Mouse (Mus musculus) T-helper 1 cell (primary cell): ENCODE data around the gene Zfp384.

ENCODE experiments used
- in situ Hi-C: fragments of 300-600 bp; cut with MboI, MseI; formaldehyde crosslinking; loops from one replicate; pipeline ENCODE4 v1.15.1; 2025; ENCODE audit warnings: high pct_unique_total_duplicates

Gene Zfp384

DNA sequence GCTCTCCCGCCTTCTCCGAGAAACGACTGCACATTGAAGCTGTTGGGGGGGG, at the start of gene Zfp384:
TSS of gene Zfp384 (plus strand) at position 17 of the 52 bp plus-strand sequence.
- in situ Hi-C loops, result no loop called here

DNA sequence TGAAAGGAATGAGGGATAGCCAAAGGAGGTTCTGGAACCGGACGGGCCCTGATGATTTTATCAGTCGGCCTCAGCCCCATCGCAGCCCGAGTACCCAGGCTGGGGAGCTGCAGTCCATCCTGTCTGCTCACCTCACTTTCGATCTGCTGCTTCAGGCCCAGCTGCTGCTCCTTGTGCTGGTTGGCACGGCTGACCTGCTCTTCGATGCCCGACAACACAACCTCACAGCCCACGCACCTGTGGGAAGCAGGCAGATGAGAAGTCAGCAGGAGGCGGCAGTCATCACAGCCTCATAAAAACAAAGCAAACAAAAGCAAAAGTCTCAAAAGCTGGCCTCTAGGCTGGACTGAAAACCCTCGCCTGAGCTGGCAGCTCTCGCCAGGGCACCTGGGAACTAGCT, 49.0 kb upstream of the Zfp384 start:
- in situ Hi-C loops, result no loop called here

DNA sequence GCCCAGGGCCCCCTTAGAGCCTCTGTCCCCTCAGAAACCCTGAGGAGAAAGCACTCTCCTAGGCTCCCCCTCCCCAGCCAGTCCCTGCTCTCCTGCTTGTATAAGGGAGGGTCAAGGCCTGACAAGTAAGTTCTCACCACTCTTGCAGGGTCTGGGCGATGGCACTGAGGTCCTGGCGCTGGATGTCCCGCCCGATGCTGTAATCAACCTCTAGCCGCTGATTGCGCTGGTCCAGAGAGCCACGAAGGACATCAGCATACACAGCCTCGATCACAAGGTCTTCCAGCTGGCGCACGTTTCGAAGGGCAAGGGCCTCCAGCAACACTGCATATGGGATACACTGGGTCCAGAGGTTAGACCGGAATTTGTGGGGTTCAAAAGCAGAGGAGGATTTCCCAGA, 47.9 kb upstream of the Zfp384 start:
- in situ Hi-C loops, result no loop called here

DNA sequence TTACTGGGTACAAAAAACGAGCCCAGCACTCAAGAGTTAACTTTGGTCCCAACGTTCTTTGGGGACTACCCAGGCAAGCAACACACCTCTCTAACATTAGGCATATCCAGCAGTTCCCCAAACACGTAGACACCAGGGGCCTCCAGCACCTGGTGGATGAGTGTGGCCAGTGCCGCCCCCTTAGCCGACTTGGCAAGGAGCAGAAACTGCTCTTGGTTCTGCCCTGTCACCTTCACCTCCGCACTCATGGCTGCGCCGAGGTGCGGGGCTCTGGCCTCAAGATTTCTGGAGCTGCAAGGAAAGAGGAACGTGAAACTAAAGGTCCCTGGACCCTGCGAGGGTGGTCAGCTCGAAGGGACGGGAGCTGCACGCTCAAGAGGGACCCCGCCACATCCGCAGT, 44.3 kb upstream of the Zfp384 start:
- in situ Hi-C loops, result loop anchor here (5.0 kb wide), 2 partner anchors 32 to 38 kb away; partner anchors contain the start of gene Mlf2

DNA sequence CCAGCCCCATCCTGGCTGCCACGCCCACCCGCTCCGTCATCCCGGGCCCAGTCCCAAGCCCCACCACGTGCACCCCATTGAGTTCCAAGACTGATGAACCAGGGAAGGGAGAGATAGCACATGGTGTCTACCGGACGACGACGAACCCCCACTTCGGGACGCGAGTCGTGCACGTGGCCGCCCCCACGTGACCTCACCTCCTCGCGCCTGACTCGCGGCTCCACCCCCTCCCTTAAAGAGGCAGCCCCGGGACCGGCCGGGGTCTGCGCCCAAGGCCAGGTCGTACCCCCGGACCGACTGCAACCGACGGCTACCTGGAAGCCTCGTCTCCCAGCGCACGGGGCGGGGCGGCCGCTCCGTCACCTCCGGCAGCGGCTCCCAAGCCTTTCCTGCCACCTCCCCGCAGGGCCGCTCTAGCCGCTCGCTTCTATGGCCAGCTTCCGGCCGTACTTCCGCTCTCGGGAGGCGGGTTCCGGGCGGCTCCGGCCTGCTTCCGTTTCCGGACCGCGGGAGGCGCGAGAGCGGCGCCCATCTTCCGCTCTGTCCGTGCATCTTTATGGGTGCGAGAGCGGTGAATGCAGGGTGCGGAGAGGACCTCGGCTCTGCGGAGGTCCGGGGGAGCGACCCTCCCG, 43.7 kb upstream of the Zfp384 start, which contains the start of gene Cops7a:
TSS of gene Cops7a (minus strand) at position 451 of the 632 bp plus-strand sequence.
- in situ Hi-C loops, result loop anchor here (5.0 kb wide), 2 partner anchors 33 to 37 kb away; partner anchors contain the start of gene Mlf2

DNA sequence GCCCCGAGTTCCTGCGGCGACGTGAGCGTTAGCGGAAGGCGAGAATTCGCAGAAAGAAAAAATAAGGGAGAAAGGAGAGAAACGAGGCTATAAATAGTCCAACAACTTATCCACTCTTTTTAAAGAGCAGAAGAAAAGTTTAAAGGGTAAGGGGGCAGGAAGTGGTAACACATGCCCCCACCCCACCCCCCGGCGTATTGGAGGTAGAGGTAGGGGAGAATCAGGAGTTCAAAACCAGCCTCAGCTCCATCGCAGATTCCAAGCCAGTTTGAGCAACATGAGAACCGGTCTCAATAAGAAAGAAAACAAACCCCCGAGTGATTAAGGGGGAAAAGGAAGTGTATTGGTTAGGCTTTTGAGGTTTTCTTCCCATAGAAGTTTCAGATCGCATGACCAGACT, 43.2 kb upstream of the Zfp384 start:
- in situ Hi-C loops, result loop anchor here (5.0 kb wide), 2 partner anchors 33 to 37 kb away; partner anchors contain the start of gene Mlf2

DNA sequence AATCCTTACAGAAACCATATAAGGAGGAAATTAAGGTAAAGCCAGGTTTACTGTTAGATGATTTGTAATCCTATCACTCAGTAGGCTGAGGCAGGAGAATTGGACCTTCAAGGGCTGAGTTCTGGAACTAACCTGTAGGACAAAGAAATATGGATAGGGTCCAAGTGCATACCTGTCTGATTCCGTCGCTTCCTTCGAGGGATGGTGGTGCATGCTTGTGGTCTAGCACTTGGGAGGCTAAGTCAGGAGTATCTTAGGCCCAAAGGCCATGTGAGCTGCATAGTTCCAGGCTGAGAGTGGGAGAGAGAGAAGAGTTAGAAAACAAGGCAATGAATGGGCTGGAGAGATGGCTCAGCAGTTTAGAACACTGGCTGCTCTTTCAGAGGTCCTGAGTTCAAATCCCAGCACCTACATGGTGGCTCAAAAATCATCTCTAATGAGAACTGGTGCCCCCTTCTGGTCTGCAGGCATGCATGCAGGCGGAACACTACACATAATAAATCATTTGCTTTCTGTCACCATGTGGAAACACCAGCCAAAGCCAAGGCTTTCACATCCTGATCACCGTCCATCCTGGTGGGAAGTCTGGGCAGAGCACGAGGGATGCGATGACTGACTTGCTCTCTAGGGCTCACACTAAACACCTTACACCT, 42.4 kb upstream of the Zfp384 start:
- in situ Hi-C loops, result loop anchor here (5.0 kb wide), 2 partner anchors 34 to 36 kb away; partner anchors contain the start of gene Mlf2

DNA sequence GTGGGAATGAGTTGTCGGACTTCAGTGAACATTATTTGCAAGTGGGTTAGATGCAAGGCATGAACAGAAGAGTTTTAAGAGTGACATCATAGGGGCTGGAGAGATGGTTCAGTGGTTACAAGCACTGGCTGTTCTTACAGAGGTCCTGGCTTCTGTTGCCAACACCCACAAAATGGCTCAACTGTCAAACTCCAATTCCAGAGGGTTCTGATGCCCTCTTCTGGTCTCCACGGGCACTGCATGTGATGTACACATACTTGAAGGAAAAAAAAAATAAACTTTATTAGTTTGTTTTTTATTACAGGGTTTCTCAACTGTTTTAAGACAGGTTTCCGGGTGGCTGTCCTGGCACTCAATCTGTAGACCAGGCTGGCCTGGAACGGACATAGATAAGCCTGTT, 41.2 kb upstream of the Zfp384 start:
- in situ Hi-C loops, result loop anchor here (5.0 kb wide), 2 partner anchors 35 kb away; partner anchors contain the start of gene Mlf2

DNA sequence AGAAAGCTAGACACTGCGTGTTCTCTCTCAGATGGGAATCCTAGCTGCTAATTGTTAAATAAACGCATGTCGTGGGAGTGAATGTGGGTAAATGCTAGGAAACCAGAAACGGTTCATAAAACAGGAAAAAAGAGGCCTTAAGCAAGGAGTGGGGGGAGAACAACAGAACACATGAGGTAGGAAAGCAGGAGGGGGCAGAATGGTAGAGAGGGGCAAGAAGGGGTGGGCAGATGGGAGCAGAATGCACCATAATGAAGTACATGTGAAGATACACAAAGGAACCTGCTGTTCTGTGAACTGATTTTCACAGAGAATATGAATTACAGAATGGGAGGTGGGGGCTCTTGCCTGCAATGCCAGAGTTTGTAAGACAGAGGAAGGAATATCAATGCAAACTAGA, 16.7 kb upstream of the Zfp384 start:
- in situ Hi-C loops, result loop anchor here (5.0 kb wide), 1 partner anchor 55 kb away; no protein-coding TSS in a partner anchor

DNA sequence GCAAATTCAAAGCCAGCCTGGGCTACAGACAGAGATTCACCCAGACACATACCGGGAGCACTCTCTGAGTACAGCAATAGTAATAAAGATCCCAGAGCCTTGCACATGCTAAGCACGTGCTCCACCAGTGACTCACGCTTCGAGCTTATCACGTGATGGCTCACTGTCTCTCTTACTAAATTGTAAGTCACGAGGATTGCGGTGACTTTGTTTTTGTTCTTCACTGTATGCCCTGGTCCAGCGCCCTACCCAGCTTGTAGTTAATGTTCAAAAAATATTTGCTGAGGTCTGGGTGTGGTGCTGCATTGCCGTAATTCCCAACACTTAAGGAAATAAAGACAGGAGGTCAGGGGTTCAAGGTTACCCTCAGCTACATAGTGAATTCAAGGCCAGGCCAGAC, 15.6 kb upstream of the Zfp384 start:
- in situ Hi-C loops, result loop anchor here (5.0 kb wide), 1 partner anchor 56 kb away; no protein-coding TSS in a partner anchor

DNA sequence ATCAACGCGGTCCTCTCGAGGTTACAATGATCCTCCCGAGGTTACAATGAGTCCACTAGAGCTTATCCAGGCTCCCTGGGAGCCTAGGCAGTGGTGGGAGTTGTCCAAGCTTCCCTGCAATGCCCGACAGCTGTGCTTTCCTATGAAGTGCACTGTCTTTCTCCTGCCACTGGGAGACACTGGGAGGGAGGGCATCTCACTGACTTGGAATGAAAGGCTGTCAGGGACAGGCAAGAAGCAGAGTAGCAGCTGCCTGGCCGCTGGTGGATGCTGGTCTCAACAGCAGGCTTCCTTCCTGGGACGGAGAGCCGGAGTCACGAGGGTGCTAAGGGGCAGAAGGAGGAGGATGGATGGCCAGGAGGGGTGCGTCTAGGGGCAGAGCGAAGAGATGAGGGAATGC, 15.1 kb upstream of the Zfp384 start:
- in situ Hi-C loops, result loop anchor here (5.0 kb wide), 1 partner anchor 57 kb away; no protein-coding TSS in a partner anchor

DNA sequence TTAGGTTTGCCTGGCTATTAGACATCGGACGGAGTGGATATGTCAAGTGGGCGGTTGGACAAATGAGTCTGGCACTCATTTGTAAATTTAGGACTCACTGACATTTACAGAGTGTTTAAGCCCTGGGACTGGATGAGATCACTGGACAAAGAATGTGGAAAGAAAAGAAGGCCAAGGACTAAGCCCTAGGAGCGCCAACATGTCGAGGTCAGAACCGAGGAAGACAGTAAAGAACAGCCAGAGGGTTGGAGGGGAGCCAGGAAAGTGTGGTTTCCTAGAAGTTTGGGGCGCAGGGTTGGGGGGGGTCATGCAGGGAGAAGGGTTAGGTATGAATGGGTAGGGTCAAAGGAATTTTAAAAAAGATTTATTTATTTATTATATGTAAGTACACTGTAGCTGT, 13.7 kb upstream of the Zfp384 start:
- in situ Hi-C loops, result no loop called here

DNA sequence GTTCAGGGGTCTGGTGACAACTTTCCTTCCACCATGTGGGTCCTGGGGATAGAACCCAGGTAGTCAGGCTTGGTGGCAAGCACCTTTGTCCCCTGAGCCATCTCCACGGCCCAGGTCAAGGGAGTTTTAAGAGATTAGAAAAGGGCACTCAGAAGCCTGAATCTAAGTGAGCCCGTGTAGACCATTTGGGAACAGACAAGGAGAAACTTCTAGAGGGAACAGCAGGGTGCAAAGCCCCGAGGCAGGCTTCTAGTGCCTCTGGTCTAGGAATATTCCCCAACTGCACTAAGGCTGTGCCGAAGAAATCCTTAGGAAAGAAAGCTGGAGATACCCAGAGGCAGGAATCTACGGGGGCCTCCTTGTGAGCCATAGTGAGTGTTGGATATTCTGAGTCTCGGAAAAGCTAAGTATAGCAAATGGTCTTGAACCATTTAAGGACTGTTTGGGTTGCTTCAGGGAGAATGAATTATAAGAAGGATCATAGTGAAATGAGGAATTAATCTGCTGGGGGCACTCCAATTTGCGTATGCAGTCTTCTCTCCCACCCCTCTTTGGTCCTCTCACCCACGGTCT, 13.0 kb upstream of the Zfp384 start:
- in situ Hi-C loops, result no loop called here

DNA sequence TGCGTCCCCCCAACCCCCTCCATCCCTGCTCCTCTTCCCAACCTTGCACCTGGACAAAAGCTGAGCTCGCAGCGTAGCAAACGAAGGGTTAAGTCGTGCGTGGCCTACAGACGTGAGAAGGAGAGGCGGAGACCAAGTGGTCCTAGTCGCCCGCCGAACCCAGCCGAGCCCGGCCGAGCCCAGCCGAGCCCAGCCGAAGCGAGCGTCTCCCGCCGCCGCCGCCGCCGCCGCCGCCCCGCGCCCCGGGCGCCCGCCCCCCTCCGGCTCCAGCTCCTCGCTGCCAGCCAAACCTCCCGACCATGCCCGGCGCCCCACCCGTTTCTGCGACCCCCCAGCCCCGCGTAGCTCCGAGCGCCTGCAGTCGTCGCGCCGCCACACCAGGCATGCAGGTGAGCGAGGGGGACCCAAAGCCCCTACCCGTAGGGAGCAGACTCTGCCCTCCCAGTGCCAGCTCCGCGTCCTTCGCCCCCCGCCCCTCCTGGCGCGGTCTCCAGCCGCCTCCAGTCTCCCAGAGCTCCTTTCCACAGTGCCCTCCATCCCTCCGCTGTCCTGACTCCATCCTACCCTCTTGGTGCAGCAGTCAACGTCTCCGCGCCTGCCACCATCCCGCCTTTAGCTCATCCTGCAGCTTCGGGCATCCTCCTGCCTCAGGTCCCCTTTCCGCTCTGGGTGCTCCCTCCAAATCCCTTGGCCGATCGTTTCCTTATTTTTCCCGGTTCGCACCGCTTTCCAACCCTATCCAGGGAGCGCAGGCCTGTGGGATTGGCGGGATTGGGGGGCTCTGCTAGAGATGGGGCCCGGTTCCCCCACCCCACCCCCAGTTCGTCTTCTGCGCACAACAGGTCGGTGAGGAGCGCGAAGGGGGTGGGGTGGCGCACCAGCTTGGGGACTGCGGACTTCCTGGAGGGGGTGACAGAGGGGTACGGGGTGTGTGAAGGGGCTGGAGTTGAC, 12.1 kb upstream of the Zfp384 start, which contains the start of gene Pianp:
TSS of gene Pianp (plus strand) at position 144 of the 951 bp plus-strand sequence.
- in situ Hi-C loops, result no loop called here

DNA sequence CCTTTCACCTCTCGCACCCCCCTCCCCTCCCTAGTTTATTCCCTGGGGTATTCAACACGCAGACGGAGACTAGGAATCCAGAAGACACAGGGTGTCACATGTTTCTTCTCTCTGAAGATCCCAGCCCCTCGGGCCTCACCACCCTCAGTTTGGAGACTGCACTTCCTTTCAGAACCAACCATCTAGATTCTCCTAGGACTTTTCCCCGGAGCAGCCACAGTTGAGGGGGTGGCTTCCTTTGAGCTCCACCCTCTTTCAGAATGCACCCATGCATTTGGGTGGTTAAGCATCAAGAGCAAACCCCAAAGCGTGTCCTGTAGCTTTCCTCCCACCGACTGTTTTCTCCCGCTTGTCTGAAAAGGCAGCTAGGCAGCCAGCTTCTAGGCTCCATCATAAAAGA, 10.9 kb upstream of the Zfp384 start:
- in situ Hi-C loops, result no loop called here

DNA sequence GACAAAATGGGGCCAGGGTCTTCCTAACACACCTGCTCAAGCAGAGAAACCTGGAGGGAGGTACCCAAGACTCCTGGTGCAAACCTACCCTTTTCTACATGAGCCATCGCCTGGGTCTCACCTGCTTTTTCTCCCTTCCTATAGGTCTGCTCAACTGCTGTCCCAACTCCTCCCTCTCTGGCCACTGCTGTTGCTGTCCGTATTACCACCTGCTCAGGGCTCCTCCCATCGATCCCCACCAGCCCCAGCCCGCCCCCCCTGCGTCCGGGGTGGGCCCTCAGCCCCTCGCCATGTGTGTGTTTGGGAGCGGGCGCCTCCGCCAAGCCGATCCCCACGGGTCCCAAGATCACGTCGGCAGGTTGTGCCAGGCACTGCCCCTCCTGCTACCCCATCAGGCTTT, 9.9 kb upstream of the Zfp384 start:
- in situ Hi-C loops, result no loop called here

DNA sequence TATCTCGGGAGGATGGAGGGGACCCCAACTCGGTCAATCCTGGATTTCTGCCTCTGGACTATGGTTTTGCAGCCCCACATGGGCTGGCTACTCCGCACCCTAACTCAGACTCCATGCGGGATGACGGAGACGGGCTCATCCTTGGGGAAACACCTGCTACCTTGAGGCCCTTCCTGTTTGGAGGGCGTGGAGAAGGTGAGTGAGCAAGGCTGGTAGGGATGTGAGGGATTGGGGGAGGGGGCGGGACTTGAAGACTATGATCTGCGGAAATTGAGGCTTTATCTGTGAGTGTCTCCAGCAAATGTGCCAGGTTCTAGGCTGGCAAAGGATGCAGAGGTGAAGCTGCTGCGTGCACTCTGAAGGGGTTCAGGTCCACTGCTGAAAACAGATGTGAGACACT, 9.4 kb upstream of the Zfp384 start:
- in situ Hi-C loops, result no loop called here

DNA sequence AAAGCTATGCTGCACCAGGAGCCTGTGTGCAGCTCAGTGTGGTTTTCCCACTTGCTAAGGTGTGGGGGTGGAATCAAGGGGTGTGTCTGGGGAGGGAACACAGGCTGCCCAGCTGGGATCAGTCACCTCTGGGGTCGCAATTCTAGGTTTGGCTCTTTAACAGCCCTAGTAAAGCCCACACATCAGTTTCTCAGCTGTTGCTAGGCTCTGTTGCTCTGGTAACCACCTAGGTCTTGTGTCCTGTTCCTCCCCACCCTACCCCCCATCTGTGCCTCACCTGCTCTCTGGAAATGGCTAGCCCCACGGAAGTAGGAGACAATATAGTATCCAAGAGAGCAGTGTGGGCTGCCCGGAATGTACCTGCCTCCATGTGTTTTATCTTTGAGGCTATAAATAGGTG, 5.2 kb upstream of the Zfp384 start:
- in situ Hi-C loops, result loop anchor here (5.0 kb wide), 1 partner anchor 36 kb away; the partner anchor contains the start of gene Cops7a

DNA sequence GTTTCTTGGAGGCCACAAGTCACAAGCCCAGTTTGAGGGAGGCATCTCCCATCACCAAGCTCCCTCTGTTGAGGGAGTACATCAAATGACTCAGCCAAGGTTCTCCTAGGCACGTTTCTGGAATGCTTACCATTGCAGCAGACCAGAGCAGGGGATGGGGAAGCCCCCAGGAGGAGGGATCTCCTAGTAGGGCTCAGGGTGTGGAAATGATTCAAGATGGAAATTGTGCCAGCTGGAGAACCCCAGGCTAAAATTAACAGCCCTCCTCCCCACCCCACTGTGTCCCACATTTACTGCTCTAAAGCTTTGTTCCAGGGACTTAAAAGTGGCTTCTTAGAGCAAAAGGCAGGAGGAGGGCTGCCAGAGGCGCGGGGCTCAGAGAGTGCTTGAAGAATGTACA, 3.9 kb upstream of the Zfp384 start:
- in situ Hi-C loops, result no loop called here

DNA sequence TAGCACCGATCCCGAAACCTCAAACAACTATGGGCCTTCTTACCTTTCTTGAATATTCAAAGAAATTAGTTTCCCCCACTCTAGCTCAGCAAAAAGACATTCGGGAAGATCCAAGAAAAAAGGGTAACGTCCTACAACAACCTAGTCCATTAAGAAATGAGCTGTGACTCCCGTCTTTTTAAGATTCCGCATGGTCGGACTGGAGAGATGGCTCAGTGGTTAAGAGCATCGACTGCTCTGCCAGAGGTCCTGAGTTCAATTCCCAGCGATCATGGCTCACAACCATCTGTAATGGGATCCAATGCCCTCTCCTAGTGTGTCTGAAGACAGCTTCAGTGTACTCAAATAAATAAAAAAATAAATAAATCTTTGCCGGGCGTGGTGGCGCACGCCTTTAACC, 885 bp upstream of the Zfp384 start:
- in situ Hi-C loops, result no loop called here

DNA sequence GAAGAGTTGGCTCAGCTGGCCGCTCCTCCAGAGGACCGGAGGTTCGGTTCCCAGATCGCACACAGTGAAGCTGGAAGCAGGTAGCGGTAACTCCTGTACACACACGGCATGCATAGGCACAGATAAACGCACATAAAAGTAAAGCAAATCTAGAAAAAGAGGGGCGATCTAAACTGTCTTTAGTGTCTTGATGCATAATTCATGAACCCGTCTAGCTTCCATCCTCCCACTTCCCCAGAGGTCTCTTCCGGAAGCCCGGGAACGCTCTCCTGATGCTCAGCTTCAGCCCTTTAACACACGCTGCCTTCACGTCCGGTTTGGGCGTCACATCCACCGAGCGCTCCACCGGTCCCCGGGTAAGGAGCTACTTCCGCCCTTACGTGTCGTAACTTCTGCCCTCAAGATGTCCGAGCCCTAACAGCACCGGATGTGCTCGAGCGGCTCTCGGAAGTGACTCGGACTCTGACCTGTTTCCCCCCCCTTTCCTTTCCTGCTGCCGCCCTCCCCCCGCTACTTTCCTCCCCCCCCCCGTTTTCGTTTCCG, 288 bp upstream of the Zfp384 start:
- in situ Hi-C loops, result no loop called here
